Mouse (Mus musculus) gastrocnemius, postnatal 14 days (tissue): ENCODE results near the gene Mlip. TPM values are rescaled to one million over a fixed set of nuclear protein-coding genes. Genes with fewer than 3 reads are reported as not detected.
"Not testable (repeated sequence)": the region's sequence is repeated elsewhere in the genome, so short reads cannot be mapped to it uniquely, and the experiment has no call there.

Source experiments
- DNase-seq: peaks from one replicate; pipeline ENCODE4 v3.0.0; 2021; ENCODE audit warnings: mixed read lengths
- intact Hi-C: fragments of 180-260 bp; cut with DNase I; formaldehyde crosslinking; loops from one replicate; pipeline ENCODE4 v1.15.1; 2025; ENCODE audit warnings: low total_unique reads
- long read RNA-seq, 2 experiments: library from polyadenylated mRNA; stranded (forward); transcript quantifications; one replicate each; pipeline ENCODE4 v2.0.0; 2021
- total RNA-seq, 2 experiments: library from RNA; stranded (reverse); gene quantifications; 2 replicates each; pipeline ENCODE4 v1.2.3; 2021

Mlip gene
- 100 to 1,000 TPM; 103 to 105 TPM for total RNA-seq
- long read RNA-seq, experiment 1, partial matches to known transcripts, result 15 of 46 reads
- long read RNA-seq, experiment 1, other reads (novel, unspliced or antisense), result 28 of 46 reads
- long read RNA-seq, experiment 2, partial matches to known transcripts, result 6 of 49 reads
- long read RNA-seq, experiment 2, other reads (novel, unspliced or antisense), result 42 of 49 reads

DNA sequence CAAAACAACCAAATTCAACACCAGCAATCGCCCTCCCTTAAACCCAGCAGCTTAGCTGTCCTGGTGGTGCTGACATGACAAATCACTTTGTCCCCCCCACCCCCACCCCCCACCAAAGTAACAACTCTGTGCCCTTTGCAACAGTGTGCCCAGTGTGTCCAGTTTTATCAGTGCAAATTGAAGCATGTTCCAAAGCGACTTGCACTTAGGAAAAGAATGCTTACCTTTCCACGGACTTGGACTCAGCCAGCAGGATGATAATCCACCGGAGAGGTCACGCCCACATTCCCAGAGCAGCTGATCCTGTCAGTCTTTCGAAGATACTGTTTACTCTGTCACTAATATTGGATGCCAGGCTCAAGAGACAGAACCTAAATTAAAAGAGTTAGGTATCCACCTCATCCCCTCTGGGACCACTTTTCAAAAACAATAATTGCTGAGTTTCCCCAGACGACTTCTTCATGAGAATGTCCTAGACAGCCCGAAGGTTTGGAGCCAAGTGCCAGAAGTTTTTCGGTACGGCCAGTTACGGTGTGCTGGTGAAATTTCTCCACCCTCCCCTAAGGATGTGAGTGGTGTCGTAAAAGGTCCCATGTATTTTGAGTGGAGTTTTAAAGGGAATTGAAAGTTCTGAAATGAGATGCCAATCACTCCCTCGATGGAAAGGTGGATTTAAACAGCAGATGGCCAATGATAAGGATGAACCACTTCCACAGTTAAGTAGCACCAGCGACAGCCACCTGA, at the start of gene Mlip:
Gene Mlip (minus strand): TSS at position 538 of the 744 bp plus-strand sequence.
- peak; percentile 36 for DNase-seq

DNA sequence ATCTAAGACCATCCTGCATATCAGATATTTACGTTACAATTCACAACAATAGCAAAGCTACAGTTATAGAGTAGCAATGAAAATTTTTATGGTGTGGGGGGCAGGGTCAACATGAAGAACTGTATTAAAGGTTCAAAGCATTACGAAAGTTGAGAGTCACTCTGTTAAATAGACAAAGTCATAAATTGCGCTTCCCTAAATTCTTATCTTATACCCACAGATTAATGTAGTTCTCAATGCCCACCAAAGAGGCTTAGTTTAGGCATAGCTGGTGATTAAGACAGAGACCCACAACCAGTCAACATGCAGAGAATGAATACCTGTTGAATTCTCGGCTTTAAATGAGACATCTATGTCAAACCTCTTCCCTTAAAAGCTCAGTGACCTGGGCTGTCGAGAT, 47.0 kb upstream of the Mlip start:
- no peak for DNase-seq
- intact Hi-C loops, result no loop called here

More for the DNA sequence above, at the start of gene Mlip:
- intact Hi-C loops, result no loop called here

DNA sequence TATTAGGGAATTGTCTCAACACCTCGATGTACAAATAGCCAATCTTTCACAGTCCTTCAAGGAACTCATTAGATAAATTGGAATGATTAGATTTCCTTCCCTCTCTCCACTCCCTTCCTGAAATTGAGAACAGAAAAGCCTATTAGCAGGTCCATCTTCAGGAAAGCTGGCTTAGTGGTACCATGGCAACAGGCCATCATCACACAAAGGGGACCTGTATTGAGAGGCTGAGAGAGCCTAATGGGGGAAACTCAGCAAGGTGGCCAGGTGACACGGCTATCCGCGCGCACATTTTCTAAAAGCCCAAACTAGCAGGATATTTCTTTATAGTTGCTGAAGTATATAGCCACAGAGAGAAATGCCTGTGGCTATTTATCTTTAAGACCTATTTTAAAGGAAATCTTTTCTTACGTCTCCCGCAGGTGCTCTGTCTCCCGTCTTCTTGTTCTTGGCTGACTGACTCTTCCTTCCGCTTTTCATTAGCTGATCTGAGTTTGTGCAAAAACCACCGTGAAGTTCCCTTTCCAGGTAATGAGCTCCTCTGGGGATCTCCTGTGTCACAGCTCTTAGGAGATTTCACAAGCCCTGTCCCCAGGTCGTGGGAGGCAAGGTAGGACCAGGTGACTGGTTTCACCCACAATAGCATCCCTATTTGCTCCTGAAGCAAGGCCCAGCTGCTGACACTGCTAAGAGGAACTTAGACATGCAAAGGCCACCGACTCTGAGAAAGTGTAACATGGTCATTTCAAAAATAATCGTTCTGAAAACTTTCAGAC, 46.3 kb upstream of the Mlip start:
- no peak for DNase-seq
- intact Hi-C loops, result no loop called here

DNA sequence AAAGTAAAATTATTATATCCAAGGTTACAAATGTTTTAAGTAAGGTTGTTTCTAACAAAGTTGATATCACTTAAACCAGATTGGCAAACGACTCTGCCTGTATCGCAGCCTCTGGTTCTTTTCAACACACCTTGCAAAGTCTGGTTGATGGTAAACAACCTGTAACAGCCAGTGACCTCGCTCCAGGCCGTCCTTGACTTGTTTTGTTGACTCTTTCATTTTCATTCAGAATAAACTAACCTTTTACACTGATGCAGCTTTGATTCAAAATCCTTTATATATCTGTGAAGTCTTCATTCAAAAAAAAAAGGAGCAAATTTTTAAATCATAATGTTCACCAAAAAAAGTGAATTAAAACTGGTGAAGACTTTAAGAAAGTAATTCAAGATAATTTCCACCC, 44.3 kb upstream of the Mlip start:
- intact Hi-C loops, result no loop called here
- no peak for DNase-seq

DNA sequence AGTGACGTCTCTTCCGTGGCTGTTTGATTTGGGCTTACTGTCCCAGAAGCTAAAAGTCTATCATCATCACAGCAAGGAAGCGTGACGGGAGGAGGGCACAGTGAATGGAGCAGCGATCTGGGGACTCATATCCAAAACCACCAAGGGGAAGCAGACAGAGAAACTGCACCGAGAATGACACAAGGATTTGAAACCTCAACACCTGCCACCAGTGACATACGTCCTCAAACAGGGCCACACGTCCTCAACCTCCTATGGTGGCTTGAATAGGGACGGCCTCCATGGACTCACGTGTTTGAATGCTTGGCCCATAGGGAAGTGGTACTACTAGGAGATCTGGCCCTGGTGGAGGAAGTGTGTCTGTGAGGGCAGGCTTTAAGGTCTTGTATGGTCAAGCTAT, 38.5 kb upstream of the Mlip start:
- intact Hi-C loops, result no loop called here
- DNase-seq, result no peak

DNA sequence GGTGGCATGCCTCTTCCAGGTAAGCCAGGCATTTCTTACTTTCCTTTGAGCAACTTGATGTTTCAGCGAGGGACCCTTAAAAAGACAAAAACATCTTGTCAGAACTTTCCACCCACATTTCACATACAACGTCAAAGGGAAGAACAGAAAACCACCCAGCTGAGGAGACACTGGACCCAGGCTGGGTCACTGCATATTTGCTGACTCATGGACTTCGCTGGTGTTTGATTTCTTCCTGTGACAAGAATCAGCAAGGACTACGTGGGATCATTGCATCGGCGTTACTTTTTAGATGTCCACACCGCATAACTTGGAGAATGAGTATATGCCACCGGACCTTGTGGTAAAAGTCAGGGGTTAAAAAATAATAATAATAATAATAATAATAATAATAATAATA, 36.2 kb upstream of the Mlip start:
- no peak for DNase-seq
- intact Hi-C loops, result no loop called here

DNA sequence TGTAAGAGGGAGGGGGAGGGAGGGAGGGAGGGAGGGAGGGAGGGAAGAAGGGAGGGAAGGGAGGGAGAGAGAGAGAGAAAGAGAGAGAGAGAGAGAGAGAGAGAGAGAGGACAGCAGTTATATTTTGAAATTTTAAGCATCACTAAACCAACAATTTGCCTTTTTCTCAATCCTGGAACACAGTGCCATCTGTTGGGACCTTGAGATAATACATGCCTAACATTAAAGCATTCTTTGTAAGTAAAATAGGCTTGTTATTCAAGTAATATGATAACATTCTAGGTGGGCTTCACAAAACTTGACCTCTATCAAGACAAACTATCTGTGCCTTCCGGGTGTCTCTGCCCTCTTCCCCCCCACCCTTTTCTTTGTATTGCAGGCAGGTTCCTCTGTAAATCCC, 34.0 kb upstream of the Mlip start:
- no peak for DNase-seq
- intact Hi-C loops, result no loop called here

DNA sequence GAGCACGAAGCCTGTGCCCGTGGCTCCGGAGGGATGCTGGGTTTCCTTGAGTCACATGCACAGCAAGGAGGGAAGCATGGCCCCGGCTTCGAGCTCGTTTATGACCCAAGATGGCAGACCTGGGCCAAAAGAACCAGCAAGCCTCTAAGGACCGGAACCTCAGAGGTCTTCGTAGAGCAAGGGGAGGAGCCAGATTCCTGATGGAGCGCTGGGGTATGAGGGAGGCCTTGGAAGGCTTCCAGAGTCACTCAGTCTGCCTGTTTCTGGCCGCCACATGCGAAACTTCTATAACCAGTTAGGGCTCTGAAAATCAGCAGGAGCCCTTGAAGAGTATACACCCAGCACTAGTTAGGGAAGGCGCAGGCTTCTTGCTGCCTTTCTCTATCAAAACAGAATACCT, 32.8 kb upstream of the Mlip start:
- intact Hi-C loops, result no loop called here
- DNase-seq, result no peak

DNA sequence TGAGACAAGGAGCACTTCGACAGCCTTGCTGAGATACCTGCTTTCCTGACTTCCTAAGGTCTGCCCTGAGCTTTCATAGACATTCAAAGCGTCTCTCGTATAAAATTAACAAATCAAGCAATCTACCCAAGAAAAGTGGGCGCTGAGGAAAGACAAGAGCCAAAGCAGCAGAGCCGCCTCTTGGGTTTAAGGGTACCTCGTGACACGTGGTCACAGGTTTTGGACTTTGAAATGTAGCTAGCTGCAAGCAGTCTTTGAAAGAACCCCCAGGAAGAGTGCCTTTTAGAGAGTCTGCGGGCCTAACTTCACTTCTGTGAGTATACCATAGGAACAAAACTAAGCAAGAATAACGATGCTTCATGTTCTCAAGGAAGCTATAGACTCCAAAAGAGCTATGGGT, 31.9 kb upstream of the Mlip start:
- intact Hi-C loops, result no loop called here
- DNase-seq, result no peak

DNA sequence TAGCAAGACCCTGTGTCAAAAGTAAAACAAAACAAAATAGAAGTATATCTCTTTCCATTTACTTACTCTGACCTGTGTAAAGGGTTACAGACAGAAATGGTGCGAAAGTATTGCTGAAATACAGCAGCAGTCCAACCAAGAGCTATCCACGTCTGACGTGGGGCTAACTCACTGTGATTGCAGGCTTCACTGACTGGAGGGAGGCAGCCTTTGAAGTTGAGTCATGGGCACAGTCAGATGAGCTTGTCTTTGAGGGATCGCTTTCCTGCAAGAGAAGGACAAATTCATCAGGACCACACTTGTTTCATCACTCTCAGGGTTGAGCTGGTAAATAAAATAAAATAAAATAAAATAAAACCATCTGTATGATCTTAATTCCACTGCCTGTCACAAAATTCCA, 31.2 kb upstream of the Mlip start:
- intact Hi-C loops, result no loop called here
- no peak for DNase-seq

DNA sequence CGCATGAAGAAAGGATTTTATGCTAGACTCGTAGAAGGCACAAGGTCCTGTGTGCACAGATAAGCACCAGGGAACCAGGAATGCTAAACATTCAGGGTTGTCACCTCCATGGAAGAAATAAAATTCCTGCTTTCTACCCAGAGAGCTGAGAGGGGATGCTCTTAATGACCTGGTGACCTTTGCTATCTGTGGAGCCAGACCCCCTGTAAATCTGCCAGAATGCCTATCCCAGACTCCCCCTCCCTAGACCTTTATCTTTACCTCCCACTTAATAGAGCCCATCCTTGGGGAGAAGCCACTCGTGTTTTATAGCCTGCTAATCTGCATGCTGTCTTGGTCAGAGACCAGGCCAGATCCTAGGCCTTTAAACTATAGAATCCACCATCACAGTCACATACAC, 29.7 kb upstream of the Mlip start:
- no peak for DNase-seq
- intact Hi-C loops, result no loop called here

DNA sequence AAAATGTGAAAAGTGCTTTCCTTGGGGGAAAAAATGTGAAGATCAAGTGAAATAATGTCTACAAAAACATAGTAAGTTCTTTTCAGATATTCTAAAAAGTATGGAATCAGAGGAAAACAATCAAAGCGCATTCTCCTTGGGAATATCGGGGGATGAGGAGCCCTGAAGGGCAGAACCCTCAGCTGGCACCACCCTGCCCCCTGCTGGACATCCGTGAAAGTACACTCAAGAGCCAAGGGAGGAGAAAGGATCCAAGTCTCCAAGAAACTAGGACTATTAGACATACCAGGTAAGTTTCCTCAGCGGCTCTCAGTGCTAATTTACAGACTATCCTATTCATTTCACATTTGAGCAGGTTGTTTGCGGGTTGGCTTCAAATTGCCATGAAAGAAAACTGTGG, 28.8 kb upstream of the Mlip start:
- peak; percentile 63 for DNase-seq
- intact Hi-C loops, result no loop called here

DNA sequence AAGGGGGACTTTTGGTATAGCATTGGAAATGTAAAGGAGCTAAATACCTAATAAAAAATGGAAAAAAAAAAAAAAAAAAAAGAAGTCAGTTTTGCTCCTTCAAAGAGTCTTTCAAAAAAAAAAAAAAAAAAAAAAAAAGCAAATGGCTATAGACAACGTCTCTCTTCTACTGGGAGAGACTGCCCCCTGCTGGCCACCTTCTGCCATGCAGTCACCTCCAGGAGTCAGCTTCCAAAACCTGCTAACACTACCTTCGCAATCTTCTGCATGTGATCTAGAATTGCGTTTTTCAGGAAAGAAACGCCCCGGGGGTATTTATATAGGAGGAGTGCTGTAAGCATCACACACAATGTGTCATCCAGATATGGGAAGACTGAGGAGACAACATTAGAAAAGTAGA, 26.9 kb upstream of the Mlip start:
- intact Hi-C loops, result no loop called here
- DNase-seq, result peak; percentile 51

DNA sequence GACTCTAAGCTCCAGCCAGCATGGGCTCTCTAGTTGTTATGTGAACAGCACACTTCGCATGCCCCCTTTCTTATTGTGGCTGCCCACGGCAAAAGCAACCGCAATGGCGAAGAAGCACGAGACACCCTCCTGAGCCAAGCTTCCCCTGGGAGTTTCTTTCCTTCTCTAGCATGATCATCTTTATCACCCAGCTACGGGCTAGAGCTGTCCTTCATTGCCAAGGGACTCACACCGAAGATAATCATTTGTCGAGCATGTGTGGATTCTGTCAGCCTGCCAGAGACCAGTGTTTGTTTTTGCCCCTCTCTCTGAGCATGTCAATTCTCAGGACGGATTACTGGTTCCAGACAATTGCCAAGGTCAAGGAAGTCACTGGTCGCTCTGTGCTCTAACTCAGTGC, 24.9 kb upstream of the Mlip start:
- intact Hi-C loops, result no loop called here

DNA sequence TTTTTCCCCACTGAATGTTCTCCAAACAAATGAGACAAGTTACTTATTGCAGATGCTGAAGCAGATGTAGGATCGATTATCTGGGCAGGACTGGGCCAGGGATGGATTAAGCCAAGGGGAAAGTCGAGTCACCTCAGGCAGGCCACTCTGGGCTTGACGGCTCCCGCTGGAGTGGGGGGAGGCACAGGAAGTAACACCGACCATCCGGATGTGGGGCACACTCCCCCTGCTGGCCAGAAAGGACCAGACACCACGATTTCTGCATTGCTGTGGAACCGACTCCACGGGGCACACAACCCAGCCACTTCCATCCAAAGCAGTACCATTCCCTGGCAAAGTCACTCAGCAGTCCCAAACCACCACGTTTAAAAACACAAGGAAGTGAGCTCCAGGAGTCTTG, 24.3 kb upstream of the Mlip start:
- intact Hi-C loops, result no loop called here
- DNase-seq, result peak; percentile 50

More for the DNA sequence above, 24.9 kb upstream of the Mlip start:
- DNase-seq, result no peak

DNA sequence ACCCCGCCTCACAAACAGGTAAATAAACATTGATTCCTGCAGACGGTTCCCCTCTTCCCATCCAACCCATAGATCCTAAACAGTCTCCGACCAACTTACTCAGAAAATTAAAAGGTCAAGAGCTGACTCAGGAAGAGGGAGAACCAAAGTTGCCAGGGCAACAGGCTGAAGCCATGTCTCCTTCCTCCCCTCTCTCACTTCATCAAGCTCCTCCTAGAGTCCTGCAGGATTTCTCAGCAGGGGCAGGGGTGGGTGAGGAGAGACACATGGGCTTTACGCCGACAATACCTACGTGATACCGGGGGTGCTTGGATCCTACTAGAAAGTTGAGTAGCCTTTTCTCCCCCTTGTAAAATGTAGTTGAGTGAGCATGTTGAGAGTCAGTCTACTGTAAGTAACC, 23.8 kb upstream of the Mlip start:
- intact Hi-C loops, result no loop called here
- no peak for DNase-seq

DNA sequence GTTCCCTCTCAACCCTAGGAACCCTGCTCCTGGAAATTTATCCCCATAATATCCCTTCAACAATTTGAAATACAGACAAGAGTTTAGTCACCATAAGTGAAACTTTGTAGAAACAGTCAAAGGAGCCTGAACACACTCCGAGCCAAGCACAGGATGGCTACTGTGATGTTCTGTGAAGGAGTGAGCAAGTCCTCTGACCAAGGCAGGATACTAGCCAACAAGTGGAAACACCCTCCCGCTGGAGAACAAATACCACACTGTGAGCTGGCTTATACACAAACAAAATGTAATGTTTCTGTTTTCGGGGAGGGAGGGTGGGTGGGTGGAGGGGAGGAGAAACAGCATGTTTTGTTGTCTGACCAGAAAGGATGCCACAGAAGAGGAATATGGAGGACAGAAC, 17.9 kb upstream of the Mlip start:
- no peak for DNase-seq
- intact Hi-C loops, result no loop called here

DNA sequence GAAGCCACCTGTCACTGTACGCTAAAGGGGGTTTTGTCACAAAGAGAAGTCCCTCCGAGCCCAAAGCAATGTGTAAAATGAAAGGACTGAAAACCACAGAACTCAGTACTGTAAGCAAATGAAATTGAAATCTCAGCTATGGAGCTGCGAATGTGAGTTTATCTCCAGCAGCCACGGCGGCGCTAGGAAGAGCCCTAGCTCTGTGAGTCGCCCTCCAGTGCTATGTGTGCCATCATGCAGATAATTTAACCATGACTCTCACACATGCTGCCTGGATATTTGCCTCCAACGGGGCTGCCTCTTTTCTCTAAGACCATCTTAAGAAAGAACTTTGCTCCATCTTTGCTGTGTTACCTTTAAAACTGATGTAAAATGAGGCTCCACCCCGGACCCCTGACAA, 16.5 kb upstream of the Mlip start:
- no peak for DNase-seq
- intact Hi-C loops, result no loop called here

DNA sequence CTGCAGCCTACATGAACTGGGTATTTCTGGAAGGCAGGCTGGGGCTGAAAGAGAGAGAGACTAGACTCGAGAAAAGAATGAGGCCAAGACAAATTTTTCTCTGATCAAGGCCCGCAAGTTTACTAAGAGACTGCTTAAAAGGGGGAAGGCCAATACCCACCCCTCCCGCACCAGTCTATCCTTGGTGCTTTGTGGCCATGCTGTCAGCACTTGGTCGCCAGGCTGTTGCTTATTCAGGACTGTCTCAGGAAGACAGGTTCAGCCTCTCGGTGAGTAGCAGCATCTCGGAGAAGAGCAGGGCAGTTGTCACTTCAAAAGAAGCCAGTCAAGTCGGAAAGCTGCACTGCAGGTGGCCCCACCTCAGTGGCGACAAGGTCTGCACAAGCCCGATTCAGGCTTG, 11.9 kb upstream of the Mlip start:
- intact Hi-C loops, DNase-seq: not testable (repeated sequence)

DNA sequence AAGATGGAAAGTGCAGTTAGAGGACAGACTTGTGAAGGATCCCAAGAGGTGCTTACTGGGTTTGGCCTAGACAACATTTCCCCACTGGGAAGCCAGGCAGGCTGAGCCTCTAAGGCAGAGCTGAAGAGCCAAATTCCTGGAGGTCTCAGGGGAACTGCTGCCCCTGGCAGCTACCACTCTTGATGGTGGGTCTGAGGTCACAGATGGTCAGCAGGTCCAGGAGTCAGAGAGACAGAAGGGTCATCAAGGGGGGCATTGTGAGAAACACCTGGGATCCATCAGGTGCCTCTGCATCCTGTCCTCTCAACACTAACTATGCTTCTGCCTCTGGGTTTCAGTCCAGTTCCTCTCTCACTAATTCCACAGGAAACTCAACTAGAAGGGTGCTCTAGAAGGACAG, 10.1 kb upstream of the Mlip start:
- intact Hi-C loops, result no loop called here
- DNase-seq, result no peak

DNA sequence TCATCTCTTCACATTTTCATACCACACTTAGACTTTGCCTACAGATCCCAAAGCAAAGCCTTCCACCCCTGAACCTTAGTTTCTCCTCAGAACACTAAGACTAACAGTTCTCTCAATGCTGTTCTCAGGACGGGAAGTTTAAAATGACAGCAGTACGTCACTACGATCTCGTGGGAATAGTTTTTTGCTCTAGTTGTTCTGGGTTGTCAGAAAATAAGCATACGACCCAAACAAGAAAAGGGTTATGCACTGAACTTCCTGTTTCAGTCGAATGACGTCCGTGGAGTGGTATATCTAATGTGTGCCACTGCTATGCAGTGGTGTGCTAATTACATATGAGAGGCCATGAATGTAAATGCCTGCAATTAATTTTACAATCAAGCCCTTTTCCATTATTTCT, 7.9 kb upstream of the Mlip start:
- no peak for DNase-seq
- intact Hi-C loops, result no loop called here
